Mouse (Mus musculus): Measurements from ENCODE around the gene Ddx20. TPM values are rescaled to one million over a fixed set of nuclear protein-coding genes. Genes with fewer than 3 reads are reported as not detected.

The Ddx20 gene
- total RNA-seq, 2 experiments from 2014 or later, result 17.0 to 17.3 TPM

DNA sequence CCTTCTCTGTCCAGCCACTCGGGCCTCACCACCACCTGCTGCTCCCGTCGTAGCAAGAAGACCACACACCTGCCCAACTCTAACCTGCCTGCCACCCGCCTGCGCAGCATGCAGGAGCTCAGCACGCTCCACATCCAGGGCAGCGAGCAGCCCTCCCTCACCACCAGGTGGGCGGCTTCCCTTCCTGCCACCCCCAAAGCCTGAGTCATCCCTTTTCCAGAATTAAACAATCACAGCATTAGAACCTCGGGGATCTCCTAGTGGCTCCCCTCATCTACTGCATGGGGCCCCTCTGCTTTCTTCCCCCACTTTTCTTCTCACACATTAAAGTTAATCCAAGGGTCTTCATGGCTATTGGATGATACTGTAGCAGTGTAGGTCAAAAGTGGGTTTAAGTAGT is 19.2 kb downstream of the Ddx20 start:
- DNase-seq, result no peak

DNA sequence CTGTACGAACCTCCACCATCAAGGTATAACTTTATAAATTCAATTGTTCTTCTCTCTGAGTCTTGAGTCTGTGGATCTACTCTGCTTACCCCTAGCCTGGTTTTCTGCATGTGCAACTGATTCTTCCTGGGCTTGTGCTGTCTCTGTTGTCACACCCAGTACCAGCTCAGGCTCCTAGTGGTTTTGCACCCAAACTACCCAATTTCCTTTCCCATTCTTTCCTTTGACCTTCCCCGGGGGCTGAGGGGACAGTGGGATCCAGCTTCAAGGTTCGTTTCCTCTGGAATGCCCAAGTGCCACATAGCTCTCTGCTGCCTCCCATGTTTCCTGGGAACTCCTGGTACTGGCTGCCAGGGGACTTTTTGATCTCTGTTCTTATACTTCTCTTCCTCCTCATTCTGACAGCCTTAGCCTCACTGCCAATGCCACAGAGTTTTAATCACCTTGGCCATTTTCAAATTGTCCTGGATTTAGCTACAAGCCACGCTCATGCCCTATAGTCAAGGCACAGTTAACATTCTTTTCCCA is 20.3 kb downstream of the Ddx20 start:
- DNase-seq, result no peak

DNA sequence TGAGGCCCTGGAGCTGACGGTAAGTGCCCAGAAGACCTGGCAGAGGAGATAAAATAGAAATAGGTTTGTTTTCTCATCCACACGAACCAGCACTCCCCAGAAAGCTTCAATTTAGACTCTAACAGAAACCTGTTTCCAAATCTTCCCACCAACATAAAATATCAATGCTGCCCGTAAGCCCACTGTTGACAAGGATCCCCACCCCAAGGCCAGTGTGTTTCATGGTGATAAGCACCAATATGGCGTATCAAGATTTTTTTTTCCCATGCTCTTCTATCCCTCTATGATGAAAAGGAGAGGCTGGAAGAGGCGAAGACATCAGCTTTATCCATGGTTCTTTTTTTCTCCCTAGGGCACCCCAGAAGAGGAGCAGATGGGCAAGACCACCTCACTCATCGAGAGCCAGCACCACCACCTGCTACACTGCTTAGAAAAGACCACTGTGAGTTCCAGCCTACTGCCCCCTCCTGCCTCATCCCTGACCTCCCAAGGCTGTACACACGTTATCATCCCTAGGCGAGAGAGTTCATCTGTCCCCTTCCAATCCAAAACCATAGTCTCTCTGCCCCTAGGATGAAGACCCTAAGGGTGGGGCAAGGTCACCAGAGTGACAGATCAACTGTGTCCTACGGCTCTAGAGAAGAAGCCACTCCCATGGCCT is 22.1 kb downstream of the Ddx20 start:
- no peak for DNase-seq

DNA sequence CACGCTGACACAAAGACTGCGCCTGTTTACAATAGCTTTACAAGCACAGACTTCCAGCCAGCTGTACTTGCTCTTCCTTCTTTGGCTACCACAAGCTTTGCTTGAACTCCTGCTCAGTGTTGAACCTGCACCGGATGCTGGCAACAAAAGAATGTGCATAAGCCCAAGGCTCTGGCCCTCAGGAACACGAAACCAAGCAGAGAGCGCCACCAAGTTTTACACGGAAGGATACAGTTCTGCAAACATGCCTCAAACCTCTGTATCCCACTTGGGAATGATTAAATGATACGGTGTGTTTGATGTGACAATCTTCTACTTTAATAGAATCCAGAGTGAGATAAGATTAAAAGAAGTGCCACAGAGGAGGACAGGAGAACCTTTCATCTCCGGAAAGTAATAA is 24.3 kb downstream of the Ddx20 start:
- no peak for DNase-seq

DNA sequence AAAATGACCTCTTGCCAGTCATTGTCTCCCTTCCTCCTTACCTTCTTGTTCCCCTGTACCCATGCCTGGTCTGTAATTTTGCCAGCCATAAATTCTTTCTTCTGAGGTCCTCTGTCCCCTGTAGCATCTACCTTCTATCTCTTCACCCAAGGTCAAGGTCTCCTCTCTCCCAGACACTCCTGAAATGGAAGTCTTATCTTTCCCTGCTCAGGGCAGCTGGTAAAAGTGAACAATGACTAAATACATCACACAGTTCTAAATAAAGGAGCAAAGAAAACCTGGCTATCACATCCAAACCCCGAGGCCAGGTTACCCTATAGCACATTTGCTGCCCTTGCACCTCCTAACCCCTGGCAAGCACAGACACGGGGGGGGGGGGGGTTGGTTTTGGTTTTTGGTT is 26.8 kb downstream of the Ddx20 start:
- DNase-seq, result no peak

DNA sequence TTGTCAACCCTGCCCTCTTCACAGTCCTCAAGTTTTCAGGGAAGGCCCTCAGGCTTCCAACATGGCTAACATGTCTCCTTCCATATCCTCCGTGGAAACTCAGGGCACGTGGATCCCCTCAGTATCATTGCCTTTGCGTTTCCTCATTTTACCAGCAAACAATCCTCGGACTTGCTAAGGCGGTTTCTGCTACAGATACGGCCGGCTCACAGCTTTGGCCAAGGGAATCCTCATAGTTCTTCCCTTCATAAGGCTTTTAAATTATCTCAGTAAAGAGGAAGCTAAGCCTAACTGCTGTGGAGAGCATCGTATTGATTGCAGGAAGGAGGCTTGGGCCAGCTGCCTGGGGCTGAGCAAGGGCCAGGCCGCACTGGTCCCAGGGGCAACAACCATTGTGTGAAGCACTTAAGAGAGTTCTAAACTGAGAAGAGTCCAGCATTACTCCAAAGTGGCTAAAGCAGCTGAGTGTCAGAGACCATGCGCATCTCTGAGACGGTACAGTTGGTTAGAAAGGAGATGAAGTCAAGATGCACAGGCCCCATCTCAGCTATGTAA is 32.3 kb downstream of the Ddx20 start:
- DNase-seq, result no peak

DNA sequence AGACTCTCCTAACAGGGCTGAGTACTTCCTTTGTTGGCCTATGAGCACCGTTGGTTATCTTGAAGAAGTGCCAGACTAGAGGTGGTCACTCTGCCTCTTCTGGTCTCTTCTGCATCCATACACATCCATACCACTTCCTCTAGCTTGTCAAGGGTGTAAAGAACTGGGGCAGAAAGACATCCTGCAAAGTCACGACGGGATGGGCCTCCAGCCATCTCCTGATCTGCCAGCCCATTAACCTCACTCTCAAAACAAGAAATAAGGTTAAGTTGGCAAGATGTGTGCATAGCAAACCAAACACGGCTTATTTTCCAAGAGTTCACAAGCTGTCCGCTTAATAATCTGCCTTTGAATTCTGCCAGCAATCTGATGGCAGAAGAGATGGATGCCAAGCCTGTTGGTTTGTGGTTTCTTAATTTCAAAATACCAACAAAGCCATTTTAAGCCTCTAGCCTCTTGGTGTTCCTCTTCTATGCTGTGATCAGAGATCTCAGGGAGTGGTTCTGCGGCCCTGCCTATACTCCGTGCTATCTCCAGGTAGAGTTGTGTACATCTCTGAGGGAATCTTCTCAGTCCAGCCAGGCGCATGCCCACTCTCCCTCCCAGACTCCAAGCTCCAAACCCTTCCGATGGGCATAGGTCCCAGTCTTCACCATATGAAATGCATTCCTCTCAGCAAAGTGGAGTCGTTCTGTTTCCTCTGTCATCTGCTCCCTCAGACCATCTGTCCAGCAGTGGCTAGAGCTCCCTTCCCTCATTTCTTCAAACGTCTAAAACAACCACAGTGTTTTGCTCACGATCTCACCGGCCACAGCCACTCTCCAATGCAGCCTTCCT is 33.6 kb downstream of the Ddx20 start:
- DNase-seq, result no peak

DNA sequence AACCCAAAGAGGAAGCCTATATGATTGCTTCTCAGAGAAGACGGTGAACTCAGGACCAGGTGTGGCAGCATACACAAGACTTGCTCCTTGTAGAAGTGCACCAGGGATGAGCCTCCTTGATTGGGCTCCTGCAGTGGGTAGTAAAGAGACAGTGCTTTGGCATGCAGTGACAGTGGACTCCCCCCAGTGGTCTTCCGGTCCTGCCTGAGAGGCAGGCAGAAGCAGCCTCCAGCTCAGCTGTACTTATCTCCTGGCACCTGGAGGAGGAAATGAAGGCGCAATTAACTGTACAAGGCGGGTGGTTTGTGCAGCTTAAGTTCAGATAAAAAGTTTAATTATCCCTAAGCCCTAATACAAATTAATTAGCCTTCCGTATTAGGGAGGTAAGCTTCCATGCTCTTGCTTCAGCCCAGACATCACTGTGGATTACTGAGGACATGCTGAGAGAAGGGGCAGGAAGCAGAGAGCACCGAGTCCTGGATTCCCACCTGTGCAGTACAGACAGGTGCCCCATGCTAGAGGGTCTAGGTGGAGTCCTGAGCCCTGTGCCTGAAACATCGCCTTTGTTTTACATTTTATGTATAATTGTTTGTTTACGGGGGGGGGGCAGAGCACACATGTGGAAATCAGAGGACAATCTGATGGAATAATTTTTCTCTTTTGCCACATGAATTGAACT is 38.3 kb downstream of the Ddx20 start:
- DNase-seq, result no peak

DNA sequence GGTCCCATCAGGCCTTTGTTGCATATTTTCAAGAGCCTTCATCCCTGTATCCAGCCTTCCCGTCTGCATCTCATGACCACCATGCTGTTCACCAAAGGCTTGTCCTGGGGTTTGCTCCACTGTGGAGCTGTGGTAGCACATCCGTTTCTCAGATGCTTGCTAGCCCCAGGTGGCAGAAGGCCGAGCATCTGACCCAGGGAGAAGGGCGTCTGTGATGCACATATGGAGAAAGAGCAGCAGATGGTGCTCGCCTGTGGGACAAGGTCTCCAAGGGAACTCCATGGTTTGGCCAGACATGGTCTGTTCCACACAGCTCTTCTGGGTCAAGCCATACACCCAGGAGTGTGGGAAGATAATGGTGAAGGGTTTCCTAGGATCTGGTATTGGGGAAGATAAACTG is 43.8 kb downstream of the Ddx20 start:
- no peak for DNase-seq

DNA sequence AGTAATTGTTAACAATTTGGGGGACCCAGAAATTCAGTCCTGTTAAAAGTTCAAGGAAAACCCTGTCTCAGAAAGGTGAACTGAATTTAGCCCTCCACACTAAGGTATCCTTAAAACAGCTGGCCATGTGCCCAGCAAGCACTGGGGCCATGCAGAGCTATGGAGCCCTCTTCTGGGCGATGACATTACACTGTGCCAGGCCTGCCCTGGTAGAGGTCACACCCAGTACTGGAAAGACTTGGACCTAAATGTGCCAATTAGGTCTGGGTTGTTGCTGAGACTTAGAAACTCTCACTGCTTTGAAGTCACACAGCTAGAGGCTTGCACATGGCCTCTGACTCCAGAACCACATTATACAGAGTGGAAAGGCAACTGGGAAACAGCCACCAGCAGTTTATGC is 45.2 kb downstream of the Ddx20 start:
- peak; percentile 64 for DNase-seq

DNA sequence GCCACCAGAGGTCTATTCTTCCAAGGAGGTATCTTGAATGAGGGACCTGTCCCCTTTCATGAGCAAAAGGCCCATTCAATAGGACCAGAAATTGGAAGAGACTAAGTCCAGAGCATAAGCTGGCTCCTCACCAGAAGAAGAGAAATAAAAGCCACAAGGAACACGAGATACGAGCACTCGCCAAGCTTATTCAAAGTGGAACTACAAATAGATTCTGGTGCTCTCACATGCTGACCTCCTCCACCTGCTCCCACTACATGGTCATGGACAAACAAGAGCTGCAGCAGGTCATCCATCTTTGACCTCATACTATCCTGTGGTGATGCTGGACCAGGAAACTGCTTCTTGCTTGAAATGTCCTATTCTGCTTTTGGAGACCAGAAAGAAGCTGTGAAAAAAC is 54.4 kb downstream of the Ddx20 start:
- no peak for DNase-seq

DNA sequence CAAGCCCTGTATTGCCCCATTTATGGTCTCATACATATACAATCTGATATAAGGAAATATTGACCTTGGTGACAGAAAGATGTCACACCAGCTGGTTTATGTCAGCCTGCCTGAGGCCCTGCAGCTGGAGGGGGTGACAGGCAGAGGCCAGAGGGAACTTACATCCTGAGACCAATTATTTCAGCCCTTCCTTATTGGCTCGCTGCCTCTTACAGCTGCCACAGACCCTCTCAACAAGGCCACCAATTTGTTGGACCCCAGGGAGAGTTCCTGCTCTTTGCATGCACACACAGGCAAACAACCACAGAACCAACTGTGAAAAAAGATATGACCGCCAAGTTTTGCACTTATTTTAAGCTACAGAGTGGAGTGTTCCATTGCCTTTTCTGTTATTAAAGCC is 55.1 kb downstream of the Ddx20 start:
- no peak for DNase-seq

Other genes starting within 250 kb of the Ddx20 start
- gene Kcnd3, start 235.2 kb downstream of the Ddx20 start, total RNA-seq (2021), result 1 to 10 TPM; 5.1 to 5.8 TPM
- 1 to 10 TPM; 3.2 to 5.8 TPM for gene Inka2, start 17.0 kb upstream of the Ddx20 start, total RNA-seq (2021)
- 100 to 1,000 TPM; 167 to 181 TPM for gene Rap1a, start 113.8 kb upstream of the Ddx20 start, total RNA-seq (2021)
- gene Adora3, start 183.3 kb upstream of the Ddx20 start, total RNA-seq (2021), result under 1 TPM in 1 of 2 experiments, not detected in 1; 0.54 TPM
- gene Tmigd3, start 183.3 kb upstream of the Ddx20 start, total RNA-seq (2021), result under 1 TPM in 1 of 2 experiments, not detected in 1; 0.33 TPM
- gene I830077J02Rik, start 245.1 kb upstream of the Ddx20 start, total RNA-seq (2021), result 1 to 10 TPM; 1.6 TPM

Data from adrenal gland, postnatal 10 days (tissue).